Mouse (Mus musculus) thymus, postnatal 36 days (tissue): ENCODE measurements around the gene Hoxa5.

Experiments
- DNase-seq, 2 experiments: peaks; one replicate each; pipeline ENCODE4 v3.0.0; 2022; ENCODE audit warnings: mixed read lengths in 2 of 2

Gene Hoxa5

DNA sequence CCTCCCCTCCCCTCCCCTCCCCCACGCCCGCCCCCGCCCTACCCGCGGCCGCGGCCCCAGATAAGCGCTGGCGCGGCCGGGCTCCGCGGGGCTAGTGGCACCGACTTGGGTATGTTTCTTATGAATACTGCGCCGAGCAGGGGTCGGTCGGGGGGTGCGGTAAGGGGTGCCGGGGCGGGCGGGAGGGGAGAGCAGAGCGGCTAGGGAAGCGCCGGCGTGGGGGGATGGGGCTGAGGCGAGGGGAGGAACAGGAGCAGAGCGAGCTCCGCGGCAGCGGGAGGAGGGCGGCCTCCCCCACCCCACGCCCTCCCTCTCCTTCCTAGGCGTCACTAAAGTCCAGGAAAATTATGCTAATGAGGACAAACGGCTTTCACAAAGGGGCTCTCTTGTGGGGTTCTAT lies 28.5 kb downstream of the Hoxa5 start:
- no peak for DNase-seq

DNA sequence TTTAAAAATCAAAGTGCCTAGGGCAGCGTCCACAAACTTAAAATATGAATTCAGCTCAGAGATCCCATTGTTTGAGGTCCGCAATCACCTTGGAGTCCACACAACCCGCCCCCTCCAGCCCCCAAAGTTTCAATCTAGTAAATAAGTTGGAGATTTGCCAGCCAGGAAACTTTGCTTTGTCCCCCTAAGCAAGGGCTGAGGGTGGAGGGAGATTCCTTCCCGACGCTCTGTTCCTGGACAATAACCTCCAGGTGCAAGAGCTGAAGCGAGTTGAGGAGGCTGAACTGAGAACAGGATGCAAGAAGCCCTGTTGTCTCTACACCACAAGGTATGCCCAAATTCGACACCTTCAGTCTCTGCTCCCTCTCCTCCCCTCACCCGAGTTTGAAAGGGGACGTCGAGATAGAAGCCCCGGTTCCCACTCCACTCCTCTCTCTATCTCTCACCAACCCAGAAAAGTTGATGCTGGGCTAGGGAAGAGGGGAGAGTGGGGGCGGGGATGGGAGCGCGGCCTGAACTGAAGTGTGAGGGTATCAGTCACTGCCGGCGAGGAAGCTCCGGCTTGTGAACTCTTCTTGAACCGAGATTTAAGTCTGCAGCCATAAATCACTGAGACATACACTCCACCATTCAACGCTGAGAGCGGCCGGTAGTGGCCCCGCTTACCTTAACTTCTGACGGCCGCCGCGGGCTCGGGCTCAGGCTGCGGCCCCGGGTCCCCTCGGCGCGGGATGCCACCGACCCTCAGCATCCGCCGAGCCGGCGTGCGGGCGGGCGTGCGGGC lies 29.2 kb downstream of the Hoxa5 start:
- DNase-seq, result no peak

DNA sequence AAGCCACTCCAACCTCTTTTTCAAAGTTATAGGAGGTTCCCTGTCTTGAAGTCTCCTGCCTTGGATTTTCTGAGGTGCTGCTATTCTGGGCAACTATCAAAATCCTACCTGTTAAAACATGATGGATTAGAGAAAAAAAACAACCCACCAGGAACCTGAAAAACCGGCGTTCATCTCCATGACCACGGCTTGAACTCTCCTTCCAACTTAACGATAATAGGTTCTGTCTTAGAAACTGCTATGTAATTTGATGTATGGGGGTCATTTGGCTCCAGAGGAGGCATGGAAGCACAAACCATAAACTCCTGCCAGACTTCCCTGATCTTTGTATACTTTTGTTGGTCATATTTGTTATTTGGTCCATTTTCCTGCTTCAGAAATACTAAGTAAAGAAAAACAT lies 30.7 kb downstream of the Hoxa5 start:
- DNase-seq, result no peak

DNA sequence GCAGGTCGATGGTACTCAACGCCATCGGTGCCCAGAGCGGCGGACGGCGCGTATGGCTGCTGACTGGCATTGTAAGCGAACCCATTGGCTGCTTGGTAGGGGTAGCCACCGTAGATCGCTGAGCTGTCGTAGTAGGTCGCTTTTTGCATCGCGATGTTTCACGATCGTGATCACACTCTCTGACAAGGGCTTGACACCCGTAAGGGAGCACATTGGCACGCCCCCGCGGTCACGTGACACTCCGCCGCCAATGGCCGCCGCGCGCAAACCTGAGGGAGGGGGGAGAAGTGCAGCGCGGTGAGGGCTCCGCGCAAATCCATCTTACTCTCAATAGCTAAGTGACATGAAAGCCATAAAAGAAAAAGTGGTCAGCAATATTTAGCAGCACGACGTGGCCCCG lies 31.9 kb downstream of the Hoxa5 start:
- no peak for DNase-seq

DNA sequence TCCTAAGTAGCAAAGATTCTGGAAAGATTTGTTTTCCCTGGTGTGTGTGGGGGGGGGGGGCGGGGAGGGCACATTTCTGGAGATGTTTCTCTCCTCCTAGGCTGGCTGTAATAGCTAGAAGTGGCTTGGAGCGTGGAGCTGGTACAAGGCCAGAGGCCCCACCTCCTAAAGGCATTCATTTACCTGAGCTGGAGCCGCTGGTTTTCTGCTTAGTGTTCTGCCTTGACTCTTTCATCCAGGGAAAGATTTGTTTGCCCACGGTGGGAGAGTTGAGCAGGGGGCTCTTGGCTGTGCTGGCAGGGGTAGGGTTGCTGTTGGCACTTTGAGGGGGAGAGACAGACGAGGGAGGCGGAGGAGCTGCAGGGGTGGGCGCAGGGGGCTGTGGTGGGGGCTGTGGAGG lies 32.4 kb downstream of the Hoxa5 start:
- DNase-seq, result no peak

DNA sequence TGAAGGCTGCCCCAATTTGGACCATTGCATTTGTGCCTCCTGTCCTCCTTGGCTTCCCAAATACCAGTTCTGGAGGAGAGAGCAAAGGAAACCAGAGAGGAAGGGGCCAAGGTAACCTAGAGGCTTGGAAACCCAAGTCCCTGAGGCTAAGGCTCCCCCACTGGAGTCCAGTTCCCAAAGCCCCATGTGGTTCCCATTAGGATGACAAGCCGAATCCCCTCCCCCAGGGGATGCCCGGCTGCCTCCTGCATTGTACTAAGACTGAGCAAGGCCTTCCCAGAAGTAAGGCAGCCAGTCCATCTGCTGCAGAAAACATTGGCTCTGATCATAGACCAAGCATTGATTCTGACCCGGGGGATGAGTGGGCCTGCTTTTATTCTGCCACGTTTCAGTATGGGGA lies 33.1 kb downstream of the Hoxa5 start:
- no peak for DNase-seq

DNA sequence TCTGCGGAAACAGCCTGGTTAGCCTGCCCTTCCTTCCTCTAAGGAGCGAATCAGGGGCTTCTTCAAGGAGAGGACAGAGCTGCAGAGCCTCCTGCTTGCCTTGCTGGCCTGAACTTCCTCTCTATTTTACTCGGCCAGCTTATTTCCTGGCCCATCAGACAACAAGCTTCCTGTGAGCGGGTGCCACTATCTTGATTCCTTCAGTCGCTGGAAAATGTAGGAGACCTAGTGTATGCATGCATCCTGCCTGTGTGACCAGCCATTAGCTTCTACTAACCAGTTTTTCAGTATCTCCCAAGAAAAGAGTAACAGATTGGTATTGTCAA lies 33.5 kb downstream of the Hoxa5 start:
- no peak for DNase-seq

DNA sequence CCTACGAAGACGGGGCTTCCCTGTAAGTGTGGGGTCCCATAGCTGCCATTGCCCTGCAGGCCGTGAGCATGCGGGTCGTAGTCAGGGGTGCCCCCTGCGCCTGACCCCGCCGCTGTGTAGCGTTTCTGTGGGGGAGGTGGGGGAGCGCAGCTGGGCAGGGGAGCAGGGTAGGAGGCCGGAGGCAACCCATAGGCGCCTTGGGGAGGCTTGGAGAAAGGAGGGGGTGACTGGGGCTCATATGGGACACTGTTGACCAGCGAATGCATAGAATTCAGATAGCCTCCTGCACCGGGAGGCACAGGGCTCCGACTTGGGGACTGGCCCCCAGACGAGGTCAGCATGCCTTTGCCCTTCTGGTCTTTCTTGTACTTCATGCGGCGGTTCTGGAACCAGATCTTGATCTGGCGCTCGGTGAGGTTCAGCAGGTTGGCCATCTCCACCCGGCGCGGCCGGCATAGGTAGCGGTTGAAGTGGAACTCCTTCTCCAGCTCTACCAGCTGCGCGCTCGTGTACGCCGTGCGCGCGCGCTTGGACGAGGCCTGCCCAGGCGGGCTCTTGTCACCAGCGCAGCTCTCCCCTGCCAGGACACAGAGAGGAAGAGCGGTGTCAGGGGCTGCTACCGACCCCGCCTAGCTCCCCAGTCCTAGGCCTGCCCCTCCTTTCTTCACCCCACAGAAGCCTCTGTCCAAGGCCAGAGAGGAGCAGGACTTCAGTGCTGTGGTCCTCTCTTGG lies 34.1 kb downstream of the Hoxa5 start:
- DNase-seq, result no peak

DNA sequence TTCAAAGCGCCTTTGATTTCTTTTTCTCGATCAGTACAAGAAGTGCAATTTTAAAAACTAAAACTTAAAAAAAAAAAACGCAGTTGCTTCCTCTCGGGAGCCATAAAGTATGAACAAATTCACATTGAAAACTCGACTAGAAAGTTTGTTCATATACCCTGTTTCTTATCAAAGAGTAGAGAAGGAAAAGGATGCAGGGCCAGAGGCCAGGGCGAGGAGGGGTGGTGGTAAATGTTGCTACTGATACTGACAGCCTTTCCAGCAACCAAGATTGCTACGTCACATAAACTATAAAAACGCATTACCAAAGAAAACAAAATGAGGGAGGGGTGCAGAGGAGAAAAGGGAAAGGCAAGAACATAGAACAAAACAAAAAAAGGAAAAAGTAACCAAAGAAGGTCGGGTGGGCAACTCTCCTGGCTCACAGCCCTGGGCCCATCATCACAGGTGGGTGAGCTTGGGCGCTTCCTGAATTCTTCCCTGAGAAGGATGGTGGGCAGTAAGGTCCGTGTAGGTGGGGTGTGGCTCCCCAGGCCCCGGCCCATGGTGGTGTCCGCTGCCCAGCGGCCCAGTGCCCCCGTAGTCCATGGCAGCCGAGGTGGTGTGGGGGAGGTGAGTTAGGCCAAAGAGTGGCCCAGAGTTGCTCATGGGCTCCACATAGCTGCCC lies 34.8 kb downstream of the Hoxa5 start:
- no peak for DNase-seq

DNA sequence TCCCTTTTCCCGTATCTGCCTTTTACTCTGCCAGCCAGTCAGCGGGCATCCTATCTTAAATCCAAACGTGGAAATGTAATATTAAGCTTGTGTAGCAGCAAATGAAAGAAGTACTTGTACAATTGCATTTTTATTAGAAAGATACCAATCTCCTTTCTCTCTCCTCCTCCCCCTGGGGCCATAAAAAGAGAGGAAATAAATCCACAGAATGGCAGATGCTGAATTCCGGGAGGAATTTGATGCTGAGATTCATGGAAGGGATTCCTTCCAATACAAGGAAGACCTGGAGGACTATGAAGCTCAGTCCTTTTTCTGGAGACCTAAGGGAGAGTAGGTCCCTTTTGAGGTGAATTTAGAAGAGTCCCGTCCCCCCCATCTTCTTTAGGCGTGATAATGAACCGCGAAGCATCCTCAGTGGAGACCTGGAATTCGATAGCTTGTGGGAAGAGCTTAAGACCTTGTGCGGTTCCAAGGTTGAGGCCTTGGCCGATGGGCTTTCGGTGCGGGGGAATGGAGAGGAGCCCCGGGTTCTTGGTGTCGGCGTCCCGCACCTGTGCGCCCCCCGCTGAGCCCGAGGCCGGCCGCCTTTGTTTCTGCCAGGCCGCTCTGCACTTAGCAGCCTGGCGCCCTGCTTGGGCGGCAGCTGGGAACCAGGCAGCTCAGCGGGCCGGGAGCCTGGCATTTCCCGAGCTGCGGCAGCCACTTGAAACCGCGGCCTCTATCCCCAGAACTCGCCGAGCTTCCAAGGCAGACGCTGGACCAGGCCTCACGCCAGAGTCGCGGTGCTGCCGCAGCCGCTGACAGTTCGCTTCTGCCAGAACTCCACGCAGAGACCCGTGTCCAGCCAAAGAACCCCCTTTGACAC lies 36.0 kb downstream of the Hoxa5 start:
- DNase-seq, result no peak

DNA sequence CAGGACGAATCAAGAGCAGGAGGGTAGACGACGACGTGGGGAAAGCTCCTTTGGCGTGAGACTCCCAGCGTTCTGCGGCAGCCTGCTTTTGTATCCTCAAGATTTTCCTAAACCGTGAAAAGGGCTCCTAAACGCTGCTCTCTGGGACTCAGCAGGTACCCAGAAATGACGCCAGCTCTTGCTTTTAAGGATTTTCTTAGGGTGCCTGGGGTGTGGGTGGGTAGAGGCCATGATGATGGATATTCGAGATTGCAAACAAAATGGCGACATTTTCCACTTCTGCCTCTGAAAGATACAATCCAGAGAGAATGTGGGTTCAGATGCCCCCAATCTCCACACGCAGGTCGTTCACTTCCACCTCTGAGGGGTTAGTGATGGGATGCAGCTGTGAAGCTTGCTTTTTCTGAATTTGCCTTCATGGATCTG lies 36.6 kb downstream of the Hoxa5 start:
- no peak for DNase-seq

DNA sequence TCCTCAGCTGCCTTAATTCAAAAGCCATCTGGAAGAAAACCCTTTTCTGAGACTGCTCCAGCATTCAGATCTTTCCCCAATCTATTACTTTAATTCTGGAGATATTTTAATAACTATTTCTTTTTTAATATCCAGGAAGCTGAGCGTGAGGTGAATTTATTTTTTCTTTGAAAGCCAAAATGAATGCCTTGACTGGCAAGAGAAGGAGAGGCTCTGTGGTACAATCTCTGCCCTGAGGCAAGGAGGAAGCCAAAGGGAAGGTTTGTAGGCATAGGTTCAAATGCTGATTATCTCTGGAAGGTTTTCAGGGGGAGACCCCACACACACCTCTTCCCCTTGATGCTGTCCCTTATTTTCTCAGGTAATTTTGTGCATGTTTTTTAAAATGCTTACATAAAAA lies 37.2 kb downstream of the Hoxa5 start:
- no peak for DNase-seq

DNA sequence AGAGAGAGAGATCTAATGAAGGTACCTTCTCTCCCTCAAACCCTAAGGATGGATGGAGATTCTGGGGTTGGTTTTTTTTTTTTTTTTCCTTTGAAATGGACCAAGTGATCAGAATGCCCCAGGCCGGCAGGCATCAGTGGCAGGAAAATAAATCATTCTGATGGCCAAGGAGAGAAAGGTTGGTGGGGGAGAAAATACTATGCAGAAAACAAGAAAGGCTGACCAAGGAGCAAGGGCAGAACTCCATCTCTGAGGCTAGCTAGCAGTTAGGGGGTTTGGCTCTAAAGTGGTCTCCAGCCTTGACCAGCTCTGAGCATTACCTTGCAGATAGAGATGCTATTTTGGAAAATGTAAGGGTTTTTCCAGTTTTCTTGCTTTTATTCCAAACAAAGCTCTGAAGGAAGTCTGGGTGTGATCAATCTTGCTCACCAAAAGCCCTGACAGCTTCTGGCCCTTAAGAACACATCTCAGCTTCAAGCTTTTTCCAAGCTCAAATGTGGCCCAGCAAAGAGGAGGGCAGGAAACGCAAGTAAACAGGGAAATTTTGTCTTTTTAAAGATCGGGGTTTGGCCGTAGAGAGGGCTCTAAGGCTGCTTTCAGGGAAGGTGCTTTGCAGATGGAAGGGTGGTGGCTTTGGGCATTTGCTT lies 37.8 kb downstream of the Hoxa5 start:
- no peak for DNase-seq

DNA sequence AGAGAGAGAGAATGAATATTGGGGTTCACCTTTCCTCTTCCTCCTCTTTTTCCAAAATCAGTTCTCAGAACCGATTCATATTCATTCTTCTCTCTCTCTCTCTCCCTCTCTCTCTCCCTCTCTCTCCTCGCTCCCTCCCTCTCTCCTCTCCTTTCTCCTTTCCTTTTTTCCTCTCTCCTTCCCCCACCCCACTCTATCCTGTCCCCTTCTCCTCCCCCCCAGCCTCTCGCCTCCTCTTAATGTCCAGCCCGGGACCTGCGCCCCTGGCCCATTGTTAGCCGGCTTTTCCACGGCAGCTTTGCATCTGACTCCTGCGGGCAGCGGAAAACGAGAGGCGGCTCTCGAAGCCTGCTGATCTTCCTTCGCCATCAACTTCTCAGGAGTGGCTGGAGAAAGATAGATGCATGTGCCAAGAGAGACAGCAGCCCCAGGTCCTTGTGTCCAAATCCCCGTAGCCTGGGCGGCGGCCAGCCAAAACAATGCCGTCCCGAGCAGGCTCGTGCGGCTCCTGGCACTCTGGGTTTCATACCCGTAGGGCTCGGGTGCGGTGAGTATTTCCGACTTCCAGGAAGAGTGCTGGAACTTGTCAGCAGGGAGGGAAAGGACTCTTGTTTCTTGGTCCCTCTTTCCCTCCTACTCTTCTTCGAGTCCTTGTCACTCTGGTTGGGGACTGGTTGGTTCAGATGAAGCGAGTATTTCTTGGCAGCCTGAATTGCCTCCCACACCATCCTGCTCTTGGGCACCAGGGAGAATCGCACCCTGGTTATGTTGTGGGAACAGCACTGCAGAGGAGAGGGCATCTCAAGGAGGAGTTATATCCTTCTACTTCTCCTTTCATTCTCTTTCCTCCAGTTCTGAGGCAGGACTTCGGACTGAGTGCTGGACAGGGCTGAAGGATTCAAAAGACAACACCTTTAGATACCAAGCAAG lies 38.7 kb downstream of the Hoxa5 start:
- DNase-seq, result no peak

DNA sequence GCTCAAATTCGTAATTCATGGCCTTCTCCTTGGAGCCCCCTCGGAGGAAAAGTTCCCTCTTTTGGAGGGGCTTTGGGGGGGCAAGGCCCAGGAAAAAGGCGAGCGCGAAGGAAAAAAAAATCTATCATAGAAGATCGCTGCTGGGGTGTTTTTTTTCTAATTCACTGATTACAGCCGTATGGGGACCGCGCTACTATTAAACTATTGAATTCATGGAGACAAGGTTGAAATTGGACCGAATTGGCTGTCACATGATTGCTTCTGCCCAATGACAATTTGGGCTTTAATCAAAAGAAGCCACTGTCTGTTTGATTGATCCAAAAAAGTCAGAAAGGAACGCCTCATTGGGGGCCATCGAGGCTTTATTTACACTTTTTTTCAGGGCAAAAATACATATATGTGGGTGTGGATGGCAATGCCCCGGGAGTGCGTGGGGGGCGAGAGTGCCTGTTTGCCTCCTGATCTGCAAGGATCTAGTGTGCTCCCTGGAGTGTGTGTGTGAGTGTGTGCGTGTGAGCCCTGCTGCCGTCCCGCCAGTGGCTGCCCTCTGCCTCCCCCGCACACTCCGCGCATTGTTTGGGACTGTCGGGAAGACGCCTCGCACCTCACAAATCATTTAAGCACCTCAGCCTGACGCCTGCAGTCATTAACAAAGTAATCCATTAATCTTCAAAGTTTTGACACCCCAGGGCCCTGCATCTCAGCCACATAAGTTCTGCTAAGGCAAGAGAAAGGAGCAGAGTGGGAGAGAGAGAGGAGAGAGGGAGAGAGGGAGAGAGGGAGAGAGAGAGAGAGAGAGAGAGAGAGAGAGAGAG lies 39.6 kb downstream of the Hoxa5 start, which contains the start of gene Hoxa2:
Gene Hoxa2 (minus strand): TSS at position 206 of the 815 bp plus-strand sequence.
- no peak for DNase-seq

DNA sequence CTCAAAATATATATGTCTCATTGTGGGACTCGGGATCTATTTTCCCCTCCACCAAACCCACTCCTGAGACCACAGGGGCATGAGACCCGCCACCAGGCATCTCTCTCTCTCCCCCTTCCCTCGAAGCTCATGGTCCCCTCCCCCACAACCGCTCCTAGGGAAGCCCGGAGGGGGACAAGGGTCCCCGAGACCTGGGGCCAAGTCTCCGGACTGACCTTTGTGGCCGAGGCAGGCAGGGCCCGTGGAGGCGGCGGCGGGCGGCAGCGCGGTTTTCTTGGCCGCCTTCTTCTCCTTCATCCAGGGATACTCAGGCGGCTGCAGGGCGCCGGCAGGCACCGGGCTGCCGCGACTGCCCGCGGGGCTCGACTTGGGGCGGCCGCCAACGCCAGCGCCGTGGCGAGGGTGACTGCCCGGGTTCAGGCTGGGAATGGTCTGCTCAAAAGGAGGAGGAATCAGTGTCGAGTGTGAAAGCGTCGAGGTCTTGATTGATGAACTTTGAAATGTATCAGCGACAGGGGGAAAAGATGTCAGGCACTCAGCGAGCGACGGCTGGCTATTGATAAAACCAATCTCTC lies 40.2 kb downstream of the Hoxa5 start:
- no peak for DNase-seq

DNA sequence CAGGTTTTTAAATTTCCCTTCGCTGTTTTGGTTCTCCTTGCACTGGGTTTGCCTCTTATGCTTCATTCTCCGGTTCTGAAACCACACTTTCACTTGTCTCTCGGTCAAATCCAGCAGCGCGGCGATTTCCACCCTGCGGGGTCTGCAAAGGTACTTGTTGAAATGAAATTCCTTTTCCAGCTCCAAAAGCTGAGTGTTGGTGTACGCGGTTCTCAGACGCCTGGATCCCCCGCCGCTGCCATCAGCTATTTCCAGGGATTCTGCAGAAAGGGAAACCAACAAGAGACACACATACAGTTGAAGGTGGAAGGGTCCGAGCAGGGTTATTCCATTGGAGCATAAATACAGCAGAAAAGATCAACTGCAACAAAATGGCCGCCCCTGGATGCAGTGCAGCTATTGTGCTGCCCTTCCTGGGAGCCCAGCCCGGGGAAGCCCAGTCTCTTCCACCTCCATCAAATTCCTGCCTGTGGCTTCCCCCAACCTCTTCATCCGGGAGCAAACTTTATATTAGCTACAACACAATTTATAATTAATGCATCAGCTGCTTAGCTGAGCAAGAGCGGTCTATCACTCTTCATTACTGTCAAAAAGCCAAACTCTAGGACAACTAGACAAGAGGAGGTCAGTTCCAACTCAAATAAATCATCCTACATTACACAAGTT lies 40.9 kb downstream of the Hoxa5 start:
- DNase-seq, result no peak

DNA sequence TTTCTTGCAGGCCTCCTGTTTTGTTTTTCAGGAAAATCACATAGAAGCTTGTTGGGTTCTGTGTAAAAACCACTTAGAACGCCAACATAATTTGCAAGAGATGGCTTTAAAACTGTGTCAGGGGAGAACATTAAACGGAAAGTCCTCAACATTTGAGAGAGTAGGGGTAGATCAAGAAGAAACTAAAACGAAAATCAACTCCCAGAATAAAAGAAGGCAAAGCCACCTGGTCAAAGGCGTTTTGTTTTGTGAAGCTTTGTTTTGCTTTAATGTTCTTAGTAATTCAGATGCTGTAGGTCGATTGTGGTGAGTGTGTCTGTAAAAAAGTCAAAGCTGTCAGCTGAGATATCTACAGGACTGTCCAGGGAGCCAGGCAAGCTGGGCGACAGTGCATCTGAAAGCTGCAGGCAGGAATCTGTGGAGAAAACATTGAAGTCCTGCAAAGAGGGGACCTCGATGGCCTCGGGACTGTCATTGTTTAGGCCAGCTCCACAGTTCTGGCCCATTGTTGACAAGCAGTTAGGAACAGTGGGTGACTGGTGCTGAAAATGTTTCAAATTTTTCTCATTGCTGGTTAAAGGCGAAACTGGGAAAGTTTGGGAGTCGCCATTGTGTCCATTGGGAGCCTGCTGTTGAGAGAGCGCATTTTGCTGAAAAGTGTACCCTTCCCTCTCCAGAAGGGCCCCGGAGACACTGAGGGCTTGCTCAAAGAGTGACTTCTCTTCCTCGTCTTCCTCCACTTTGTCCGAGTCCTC lies 41.6 kb downstream of the Hoxa5 start:
- DNase-seq, result no peak

DNA sequence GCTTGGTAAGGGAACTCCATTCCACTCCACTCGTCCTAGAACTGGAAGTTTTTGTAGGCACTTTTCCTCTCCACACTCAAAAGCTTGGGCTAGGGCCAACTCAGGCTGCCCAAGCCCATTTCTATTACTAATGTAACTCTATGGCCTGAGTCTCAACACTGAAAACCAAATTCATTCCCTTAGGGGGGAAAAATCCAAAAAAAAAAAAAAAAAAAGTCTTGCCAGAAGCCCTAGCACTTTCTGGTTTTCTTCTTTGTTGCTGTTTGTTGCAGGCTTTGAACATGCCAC lies 42.4 kb downstream of the Hoxa5 start:
- no peak for DNase-seq
